Mouse (Mus musculus): ENCODE measurements around the gene Ergic1. TPM values are rescaled to one million over a fixed set of nuclear protein-coding genes. Genes with fewer than 3 reads are reported as not detected.

Gene Ergic1
- total RNA-seq, 2 experiments from 2014 or later: 47.5 to 56.2 TPM

GRCm38 (mm10) chr17:26644509-26645410, 83.5 kb downstream of the Ergic1 start:
- DNase-seq: no peak
- intact Hi-C loops (cut with DNase I): loop anchor here (5.0 kb wide), 1 partner anchor 327 kb away; no protein-coding TSS in a partner anchor

DNA sequence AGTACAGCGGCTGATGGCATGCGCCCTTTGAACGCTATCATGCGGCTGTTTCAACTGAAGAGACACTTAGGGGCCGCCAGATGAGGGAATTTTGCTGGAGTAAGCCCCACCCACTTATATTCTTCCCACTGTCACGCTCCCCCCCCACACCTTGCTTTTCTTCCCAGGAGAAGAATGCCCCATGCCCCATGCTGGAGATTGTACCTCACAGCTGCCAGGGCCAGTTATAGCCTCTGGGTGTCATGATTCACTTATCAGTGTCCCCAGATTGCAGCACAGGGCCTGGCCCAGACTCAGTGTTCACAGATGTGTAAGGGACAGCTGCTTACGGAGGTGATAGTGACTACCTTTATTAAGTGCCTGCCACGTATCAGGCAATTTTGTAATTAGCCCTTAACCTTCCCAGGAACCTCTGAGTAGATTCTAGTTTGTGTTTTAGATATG, 84.1 kb downstream of the Ergic1 start:
- DNase-seq: no peak
- intact Hi-C loops (cut with DNase I): loop anchor here (5.0 kb wide), 1 partner anchor 328 kb away; no protein-coding TSS in a partner anchor

DNA sequence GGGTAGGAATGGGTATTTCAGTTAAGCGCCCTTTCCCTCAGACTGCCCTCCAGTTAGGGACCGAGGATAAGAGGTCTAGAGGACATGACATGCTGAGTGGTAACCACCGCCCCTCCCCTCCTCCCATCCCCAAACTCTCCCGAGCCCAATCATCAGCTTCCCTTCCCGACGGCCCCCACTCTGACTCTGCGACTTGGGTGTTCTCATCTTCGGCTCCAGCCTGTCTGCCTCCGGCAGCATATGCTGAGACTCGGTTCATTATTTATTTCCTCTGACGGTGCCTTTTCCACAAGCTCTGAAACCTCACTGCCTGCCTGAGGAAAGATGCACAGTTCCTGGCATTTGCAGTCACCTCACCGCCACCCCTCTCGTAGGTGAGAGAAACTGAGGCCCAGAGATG, 86.0 kb downstream of the Ergic1 start:
- intact Hi-C loops (cut with DNase I): loop anchor here (5.0 kb wide), 1 partner anchor 330 kb away; no protein-coding TSS in a partner anchor
- no peak for DNase-seq

- DNase-seq: no peak
- intact Hi-C loops (cut with DNase I): loop anchor here (5.0 kb wide), 1 partner anchor 332 kb away; no protein-coding TSS in a partner anchor
These were observed 88.3 kb downstream of the Ergic1 start for GRCm38 (mm10) chr17:26649565-26649964.

- intact Hi-C loops (cut with DNase I): no loop called here
- no peak for DNase-seq
These were observed 89.4 kb downstream of the Ergic1 start for GRCm38 (mm10) chr17:26650451-26651363.

- intact Hi-C loops (cut with DNase I): no loop called here
- DNase-seq: no peak
These were observed 97.7 kb downstream of the Ergic1 start for GRCm38 (mm10) chr17:26658854-26659572.

- intact Hi-C loops (cut with DNase I): no loop called here
- no peak for DNase-seq
These were observed 98.3 kb downstream of the Ergic1 start for GRCm38 (mm10) chr17:26659573-26659915.

DNA sequence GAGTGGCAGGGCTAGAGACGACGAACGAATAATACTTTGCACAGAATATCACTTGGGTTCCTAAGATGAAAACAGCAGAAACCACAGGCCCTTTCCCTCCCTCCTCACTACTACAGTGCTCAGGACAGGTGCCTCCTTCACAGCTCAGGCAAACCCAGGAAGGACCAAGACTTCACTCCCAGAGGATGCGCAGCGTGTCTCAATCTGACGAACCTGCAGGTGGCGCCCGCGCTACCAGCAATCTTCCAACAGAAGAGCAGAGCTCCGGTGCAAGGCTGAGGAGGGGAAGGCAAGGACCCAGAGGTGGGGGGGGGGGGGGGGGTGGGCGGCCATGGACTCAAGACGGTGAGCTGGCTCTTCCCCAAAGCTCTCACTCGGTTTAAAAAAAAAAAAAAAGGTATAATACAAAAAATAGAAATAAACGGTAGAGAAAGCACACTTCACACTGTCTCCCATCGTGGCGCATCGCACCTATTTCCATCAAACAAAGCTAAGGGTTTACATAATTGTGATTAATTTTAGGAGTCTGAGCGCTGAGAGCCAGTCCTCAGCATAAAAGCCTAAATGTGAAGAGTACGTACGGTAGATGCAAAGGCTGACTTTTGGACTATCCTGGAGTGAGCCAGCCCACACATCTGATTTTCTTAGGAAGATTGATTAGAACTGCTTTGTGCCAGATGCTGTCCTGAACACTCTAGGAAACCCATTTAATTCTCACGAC, 99.1 kb downstream of the Ergic1 start:
- intact Hi-C loops (cut with DNase I): loop anchor here (5.0 kb wide), 1 partner anchor 122 kb away; the partner anchor contains the start of gene Bnip1
- DNase-seq: peak; percentile 79 to 86

DNA sequence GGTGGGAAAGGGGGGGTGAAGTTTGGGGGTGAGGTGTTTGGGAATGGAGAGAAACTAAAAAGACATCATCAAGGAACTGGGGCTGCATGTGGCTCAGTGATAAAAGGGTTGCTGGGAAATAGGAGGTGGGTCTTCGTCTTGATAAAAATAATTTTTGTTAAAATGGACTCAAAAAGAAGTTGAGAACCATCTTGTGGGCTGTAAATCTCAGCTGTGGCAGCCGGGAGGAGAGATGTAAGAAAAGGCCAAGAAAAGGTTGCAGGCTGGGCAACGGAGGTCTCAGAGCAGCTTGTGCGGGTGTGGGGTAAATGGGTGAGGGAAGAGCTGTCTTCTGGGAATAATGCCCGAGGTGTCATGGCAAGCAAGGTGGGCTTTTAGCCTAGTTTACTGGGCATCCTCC, 100.9 kb downstream of the Ergic1 start:
- DNase-seq: no peak

DNA sequence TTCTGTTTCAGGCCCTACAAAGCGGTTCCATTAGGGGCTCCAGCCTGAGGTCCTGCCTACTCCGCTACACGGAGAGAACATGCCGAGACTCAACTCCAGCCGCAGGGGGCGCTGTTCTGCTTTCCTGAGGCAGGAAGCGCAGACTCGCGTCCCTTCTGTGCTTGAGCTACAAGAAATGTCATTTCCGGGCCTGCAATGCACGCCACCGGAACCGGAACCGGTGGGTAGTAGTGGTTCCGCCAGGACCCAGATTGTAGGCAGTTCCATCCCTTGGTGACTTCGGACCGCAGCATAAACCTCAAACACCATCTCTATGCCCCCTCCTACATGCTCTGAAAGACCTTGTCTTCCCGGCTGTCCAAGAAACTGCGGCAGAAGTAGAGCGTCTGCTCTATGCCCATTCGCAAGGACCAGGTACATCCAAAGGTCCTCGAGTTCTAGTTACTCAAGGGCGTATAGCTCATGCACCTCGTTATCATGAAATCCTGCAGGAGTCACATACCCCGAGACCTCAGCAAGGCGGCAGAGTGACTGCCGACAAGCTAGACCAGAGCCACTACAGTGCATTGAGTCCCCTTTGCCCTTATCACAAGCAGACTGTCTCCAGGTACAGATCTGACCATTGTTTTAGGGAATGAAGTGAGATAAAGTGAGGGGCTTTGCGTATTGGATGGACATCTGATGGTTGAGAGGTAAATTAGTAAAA, 101.8 kb downstream of the Ergic1 start, which contains the start of gene Atp6v0e:
Gene Atp6v0e, plus strand, starts transcription at position 254 of the 706 bp plus-strand sequence.
- intact Hi-C loops (cut with DNase I): loop anchor here (2.0 to 5.0 kb wide), 2 partner anchors 119 to 224 kb away; partner anchors contain the start of gene Bnip1
- peak; percentile 91 to 95 for DNase-seq

More for the DNA sequence above, 100.9 kb downstream of the Ergic1 start:
- intact Hi-C loops (cut with DNase I): loop anchor here (2.0 to 5.0 kb wide), 2 partner anchors 120 to 225 kb away; partner anchors contain the start of gene Bnip1

GRCm38 (mm10) chr17:26665600-26665999, 104.3 kb downstream of the Ergic1 start:
- intact Hi-C loops (cut with DNase I): no loop called here
- DNase-seq: no peak

GRCm38 (mm10) chr17:26671268-26671667, 110.0 kb downstream of the Ergic1 start:
- DNase-seq: no peak
- intact Hi-C loops (cut with DNase I): no loop called here

GRCm38 (mm10) chr17:26675845-26676244, 114.6 kb downstream of the Ergic1 start:
- intact Hi-C loops (cut with DNase I): loop anchor here (2.0 to 5.0 kb wide), 2 partner anchors 43 to 106 kb away; partner anchors contain the start of gene Bnip1
- DNase-seq: no peak

DNA sequence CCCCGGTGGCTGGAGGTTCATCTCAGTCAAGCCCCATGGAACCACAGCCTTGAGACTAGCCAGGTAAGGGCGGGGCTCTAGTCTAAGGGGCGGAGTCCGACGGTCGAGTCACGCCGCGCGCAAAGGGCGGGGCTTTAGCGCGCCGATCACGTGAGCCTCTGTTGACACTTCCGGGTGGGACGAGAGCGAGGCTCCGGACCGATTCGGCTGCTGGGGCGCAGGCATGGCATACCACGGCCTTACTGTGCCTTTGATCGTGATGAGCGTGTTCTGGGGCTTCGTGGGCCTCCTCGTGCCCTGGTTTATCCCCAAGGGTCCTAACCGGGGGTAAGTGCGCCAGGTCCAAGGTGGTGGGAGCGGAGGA, 114.9 kb downstream of the Ergic1 start:
- intact Hi-C loops (cut with DNase I): loop anchor here (2.0 to 5.0 kb wide), 2 partner anchors 43 to 106 kb away; partner anchors contain the start of gene Bnip1

DNA sequence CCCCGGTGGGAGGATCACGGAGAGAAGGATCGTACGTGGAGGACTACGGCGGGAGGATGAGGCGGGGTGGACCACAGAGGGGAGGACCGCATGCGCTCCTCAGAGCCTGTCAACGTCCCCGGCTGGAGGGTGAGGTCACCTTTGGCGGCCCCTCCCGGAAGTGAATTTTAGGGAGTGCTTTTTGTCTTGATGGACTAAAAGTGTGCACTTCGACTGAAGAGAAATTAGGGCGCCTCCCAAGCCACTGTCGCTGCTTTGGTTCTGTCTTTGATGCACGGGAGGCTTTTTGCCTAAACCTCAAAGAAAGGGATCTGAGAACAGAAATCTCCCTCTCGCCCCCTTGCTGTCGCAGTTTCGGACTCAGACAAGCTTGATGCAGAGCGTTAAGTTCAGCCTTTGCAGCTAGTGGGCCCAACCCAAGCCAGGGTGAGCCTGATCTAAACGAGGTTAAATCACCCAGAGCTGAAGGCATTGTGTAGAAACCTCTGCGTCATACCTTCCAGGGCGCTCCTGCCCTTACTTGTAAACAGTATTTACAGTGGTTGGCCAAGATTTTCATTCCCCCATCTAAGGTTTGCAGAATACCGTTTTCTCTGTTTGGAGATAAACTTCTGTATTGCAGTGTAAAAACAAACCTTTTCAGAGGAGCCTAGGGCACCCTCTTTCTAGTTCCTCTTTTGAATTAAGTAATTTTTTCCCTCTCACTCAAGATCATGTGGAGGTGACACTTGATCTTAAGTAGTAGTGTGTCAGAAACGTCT, 115.5 kb downstream of the Ergic1 start:
- intact Hi-C loops (cut with DNase I): loop anchor here (2.0 to 5.0 kb wide), 2 partner anchors 42 to 106 kb away; partner anchors contain the start of gene Bnip1
- DNase-seq: peak in 1 of 2 experiments; percentile 79

More for the DNA sequence above, 114.9 kb downstream of the Ergic1 start:
- DNase-seq: peak; percentile 88 to 90

GRCm38 (mm10) chr17:26677711-26678637, 116.7 kb downstream of the Ergic1 start:
- intact Hi-C loops (cut with DNase I): loop anchor here (2.0 to 5.0 kb wide), 2 partner anchors 41 to 104 kb away; partner anchors contain the start of gene Bnip1
- no peak for DNase-seq

All from heart, postnatal 36 days (tissue).